Mouse (Mus musculus): ENCODE results near the gene Leo1. TPM values are rescaled to one million over a fixed set of nuclear protein-coding genes. Genes with fewer than 3 reads are reported as not detected.

The Leo1 gene
- total RNA-seq, 2 experiments from 2014 or later = 36.6 to 76.8 TPM

Other genes starting within 250 kb of the Leo1 start
- gene Myo5c, start 209.5 kb upstream of the Leo1 start, total RNA-seq (2014; fragmentation: Nextera tagmentation) = not detected in 2 replicates
- gene Myo5c, start 209.5 kb upstream of the Leo1 start, total RNA-seq (2017) = 0.38 TPM in 1 of 2 replicates, not detected in the other
- gene Gnb5, start 135.2 kb upstream of the Leo1 start, total RNA-seq (2014; fragmentation: Nextera tagmentation) = not detected in 2 replicates
- gene Gnb5, start 135.2 kb upstream of the Leo1 start, total RNA-seq (2017) = 1.1 and 1.3 TPM in 2 replicates
- gene Bcl2l10, start 93.8 kb upstream of the Leo1 start, total RNA-seq (2014; fragmentation: Nextera tagmentation) = not detected in 2 replicates
- not detected in 2 replicates for gene Bcl2l10, start 93.8 kb upstream of the Leo1 start, total RNA-seq (2017)
- gene Mapk6, start 31.5 kb upstream of the Leo1 start, total RNA-seq (2014; fragmentation: Nextera tagmentation) = 28.6 and 30.0 TPM in 2 replicates
- 37.8 and 38.0 TPM in 2 replicates for gene Mapk6, start 31.5 kb upstream of the Leo1 start, total RNA-seq (2017)
- 26.5 and 30.0 TPM in 2 replicates for gene Tmod3, start 118.1 kb downstream of the Leo1 start, total RNA-seq (2014; fragmentation: Nextera tagmentation)
- gene Tmod3, start 118.1 kb downstream of the Leo1 start, total RNA-seq (2017) = 45.0 and 65.9 TPM in 2 replicates
- gene Tmod2, start 169.8 kb downstream of the Leo1 start, total RNA-seq (2014; fragmentation: Nextera tagmentation) = 0.17 TPM in 1 of 2 replicates, not detected in the other
- gene Tmod2, start 169.8 kb downstream of the Leo1 start, total RNA-seq (2017) = not detected in 2 replicates
- 1.9 and 3.5 TPM in 2 replicates for gene Lysmd2, start 184.2 kb downstream of the Leo1 start, total RNA-seq (2014; fragmentation: Nextera tagmentation)
- 0.33 and 2.4 TPM in 2 replicates for gene Lysmd2, start 184.2 kb downstream of the Leo1 start, total RNA-seq (2017)
- not detected in 2 replicates for gene Scg3, start 242.5 kb downstream of the Leo1 start, total RNA-seq (2014; fragmentation: Nextera tagmentation)
- not detected in 2 replicates for gene Scg3, start 242.5 kb downstream of the Leo1 start, total RNA-seq (2017)